Mouse (Mus musculus) kidney, postnatal 4 days (tissue): Measurements from ENCODE around the gene Slc35e4.
"Not testable (repeated sequence)": the region's sequence is repeated elsewhere in the genome, so short reads cannot be mapped to it uniquely, and the experiment has no call there.

Experiments
- DNase-seq, 2 experiments: peaks; one replicate each; pipeline ENCODE4 v3.0.0; 2021; ENCODE audit warnings: mixed read lengths in 2 of 2

The Slc35e4 gene

GRCm38 (mm10) chr11:3914109-3914840, at the start of gene Slc35e4:
TSS of gene Slc35e4 (minus strand) at chr11:3914664.
- DNase-seq = peak; percentile 93

DNA sequence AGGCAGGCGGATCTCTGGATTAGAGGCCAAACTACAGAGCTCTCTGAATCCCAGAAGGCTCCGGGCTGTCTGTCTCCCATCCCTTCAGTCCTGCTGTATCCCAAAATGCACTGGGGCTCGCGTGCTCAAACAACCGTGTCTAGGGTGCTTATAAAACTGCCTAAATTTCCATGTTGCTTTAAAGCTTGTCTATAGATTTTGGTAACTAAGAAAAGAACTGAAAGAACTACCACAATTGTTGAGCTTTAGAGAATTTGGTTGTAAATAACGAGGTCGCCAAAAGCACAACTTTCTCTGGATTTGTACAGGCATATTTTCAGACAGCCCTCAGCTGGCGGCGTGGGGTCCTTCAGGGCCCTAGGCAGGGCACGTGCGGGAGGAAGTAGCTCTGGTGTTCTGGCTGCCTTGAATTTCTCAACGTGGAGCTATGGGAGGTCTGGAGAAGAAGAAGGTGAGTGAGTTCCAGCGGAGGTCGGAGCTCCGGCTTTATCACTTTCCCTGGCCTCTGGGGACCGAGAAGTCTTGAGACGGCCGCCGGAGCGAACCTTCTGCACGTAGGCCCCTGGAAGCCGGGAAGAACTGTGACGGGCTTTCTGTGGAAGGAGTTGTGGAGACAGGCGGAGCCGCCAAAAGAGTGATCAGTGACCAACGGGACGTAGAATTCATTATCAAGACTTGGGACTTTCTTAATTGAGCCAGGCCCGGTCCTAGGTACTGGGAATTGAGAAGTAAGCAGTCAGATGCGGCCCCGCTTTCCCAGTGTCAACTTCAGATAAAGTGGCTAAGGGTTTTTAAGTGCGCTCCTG, 49.3 kb upstream of the Slc35e4 start, which contains the start of gene Pes1:
Gene Pes1 (plus strand): TSS at position 366 of the 806 bp plus-strand sequence.
- peak; percentile 80 to 88 for DNase-seq

DNA sequence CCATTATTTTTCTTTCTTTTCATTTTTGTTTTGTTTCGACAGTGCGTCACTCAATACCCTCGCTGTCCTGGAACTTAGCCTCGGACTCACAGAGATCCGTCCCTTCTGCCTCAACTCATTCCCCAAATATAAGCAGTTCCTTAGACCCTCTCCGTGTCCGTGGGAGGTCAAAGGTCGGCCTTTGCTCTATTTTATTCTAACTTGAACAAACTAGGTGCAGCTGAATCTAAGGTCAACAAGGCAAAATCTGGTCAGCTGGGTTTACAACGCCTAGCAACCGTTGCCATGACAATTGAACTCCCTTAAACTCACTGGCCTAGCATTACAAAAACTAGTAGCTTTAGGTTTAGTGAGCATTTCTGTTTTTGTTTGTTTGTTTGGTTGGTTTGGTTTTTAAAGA, 48.7 kb upstream of the Slc35e4 start:
- DNase-seq = no peak

- no peak for DNase-seq
Measured at GRCm38 (mm10) chr11:3961761-3962160, 47.3 kb upstream of the Slc35e4 start.

- DNase-seq = no peak
Measured at GRCm38 (mm10) chr11:3960901-3961300, 46.4 kb upstream of the Slc35e4 start.

DNA sequence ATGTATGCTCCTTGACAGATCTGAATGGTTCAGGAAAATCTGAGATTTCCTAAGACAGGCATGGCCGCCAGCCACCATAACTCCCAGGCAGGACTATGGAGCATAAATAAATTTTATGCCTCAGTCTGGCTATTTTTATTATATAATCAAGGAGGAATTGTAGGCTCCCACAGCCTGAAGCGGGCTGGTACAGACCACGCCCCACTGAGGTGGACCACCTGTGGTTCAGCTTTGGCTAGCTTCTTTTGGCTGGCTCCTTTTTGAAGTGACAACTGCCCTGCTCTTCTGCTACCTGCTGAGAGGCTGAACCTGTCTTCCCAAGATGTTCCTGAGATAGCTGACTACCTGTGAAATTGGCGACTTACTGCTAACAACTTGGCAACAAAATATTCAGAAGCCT, 40.9 kb upstream of the Slc35e4 start:
- not testable (repeated sequence) for DNase-seq

- not testable (repeated sequence) for DNase-seq
Measured at GRCm38 (mm10) chr11:3954876-3955275, 40.4 kb upstream of the Slc35e4 start.

DNA sequence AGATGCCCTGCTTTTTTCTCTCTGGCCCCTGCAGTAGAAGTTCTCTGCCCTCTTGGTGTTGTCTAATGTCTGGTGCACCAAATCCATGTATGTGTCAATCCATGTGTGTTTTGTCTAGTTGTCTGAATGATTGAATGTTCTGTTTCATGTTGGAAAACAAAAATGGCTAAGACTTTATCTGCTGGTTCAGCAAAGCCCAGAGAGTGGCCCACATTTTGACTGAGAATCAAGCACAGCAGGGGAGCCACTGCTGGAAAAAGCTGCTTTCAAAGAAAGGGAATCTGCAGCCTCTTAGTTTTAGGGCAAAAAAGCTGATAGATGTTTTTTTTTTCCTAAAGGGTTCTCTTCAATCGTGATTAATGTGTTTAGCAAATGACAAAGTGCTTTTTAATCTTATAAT, 31.9 kb upstream of the Slc35e4 start:
- DNase-seq = no peak

GRCm38 (mm10) chr11:3941371-3941770, 26.9 kb upstream of the Slc35e4 start:
- DNase-seq = no peak

GRCm38 (mm10) chr11:3937321-3937874, 22.9 kb upstream of the Slc35e4 start:
- DNase-seq = peak; percentile 11 to 26

DNA sequence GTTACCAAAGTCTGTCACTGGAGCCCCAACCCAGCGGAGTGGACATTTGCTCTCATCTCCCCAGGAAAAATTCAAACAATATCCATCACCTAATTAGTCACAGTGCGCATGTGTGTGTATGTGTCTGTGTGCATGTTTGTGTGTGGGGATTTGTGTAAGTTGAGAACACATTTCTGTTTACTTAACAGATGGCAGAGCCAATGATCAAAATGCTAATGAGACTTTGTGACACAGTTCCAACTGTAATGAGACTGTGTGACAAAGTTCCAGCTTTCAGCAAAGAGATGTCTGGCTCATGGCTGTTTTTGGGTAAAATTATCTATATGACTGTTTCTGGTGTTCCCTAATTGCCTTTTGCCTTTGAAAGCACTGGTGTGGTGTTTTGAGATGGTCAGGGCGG, 21.9 kb upstream of the Slc35e4 start:
- DNase-seq = no peak

DNA sequence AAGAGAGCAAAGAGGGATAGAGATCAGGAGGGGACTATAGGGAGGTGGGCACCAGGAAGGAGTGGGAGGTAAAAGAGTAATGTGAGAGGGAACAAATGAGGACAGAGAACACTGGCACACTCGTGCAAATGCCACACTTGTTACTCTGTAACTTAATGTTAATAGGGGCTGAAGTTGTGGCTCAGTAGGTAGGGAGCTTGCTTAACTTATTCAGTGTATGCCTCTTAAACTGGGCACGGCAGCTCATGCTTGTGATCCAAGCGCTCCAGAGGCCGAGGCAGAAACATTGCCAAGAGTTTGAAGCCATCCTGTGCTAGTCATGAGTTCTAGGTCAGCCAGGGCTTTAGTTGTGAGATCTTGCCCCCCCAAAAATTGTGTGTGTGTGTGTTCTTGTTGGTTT, 20.7 kb upstream of the Slc35e4 start:
- DNase-seq = no peak

- DNase-seq = no peak
Measured at GRCm38 (mm10) chr11:3933756-3934285, 19.4 kb upstream of the Slc35e4 start.

- DNase-seq = peak; percentile 87 to 93
Measured at GRCm38 (mm10) chr11:3931511-3932211, 17.2 kb upstream of the Slc35e4 start, which contains the start of gene Tcn2. TSS of gene Tcn2 (minus strand) at chr11:3932159.

DNA sequence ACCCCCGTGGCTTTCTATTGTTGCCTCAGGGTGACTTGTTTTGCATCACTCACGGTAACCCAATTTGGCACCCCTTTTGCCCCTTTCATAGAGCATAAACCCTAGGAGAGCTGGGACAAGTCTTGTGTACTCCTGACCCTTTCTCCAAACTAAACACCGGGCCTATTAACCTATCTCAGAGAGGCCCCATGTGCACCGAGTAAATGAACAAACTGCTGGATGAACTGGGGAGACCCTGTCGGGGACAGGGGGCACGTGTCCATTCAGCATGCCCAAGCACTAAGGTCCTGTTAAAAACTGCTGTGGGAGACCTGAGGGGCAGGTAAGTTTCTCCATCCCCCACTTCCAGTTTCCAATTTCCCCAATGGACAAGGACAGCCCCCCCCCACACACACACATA, 16.5 kb upstream of the Slc35e4 start:
- no peak for DNase-seq

DNA sequence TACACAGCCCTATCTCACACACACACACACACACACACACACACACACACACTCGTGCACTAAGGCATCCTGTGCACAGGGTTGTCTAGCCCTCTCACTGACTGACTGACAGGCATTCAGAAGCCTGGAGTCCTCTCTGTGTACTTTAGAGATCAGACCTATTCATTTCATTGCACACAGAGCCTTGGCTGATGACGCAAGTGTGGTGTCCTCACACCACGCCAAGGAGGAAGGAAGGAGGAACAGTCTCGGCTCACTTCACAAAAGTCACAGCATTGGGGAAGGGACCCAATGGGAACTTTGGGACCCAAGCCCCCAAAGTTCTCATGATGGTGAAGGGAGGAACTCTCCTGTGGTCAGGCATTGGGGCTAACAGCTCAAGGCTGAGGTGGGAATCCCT, 15.6 kb upstream of the Slc35e4 start:
- DNase-seq = peak; percentile 0 to 2

DNA sequence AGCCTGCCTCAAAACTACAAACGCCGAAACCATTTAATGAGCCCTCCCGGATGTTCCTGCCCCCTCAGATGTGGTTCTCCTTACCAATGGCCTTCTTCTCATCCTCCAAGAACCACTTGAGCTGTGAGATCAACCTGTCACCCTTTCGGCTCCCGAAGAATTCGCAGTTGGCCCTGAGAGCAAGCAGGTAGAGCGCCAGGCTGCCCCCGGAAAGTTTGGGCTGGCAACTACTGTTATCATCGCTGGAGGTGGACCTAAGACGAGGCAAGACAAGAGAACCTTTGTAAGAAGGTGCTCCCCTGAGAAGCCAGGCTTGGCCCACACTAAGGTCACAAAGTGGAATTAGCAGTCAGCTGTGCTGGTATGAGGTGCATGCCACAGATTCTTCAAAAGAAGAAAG, 11.5 kb upstream of the Slc35e4 start:
- DNase-seq = no peak

DNA sequence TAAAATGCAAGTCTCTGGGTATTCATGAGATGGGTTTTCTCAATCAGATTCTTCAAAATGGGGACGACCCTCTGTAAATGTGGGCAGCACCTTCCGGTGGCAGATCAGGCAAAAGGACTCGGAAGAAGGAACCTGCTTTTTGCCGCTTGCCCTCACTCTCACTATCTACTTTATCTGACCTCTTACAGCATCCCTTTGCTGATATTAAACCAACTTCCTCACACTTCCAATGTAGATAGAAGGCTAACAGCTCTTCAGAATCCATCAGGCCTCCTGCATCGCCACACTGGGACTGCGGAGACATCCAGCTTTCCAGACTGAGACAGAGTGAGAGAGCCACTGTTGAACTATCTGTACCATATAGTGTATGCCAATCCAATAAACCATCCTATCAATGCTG, 8.3 kb upstream of the Slc35e4 start:
- no peak for DNase-seq

DNA sequence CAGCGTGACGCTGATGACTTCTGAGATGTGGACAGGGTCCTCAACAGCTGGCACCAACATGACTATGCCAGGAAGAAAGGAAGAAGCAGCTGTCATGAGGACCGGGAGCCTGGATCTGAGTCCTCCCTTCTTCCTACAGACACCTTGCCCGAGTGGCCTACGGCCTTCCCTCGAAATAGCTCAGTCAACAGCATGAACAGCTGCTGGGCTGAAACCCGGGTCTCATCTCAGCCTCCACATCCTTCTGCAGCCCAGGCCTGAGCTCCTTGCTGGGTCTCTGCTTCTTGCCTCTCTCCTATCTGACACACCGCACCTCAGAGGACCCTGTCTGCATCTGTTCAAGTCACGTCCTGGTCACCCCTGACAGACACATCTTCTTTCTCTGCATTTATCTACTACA, 7.7 kb upstream of the Slc35e4 start:
- DNase-seq = no peak

- DNase-seq = peak; percentile 63 to 72
Measured at GRCm38 (mm10) chr11:3921281-3921850, 6.9 kb upstream of the Slc35e4 start.

GRCm38 (mm10) chr11:3920476-3920875, 6.0 kb upstream of the Slc35e4 start:
- no peak for DNase-seq

DNA sequence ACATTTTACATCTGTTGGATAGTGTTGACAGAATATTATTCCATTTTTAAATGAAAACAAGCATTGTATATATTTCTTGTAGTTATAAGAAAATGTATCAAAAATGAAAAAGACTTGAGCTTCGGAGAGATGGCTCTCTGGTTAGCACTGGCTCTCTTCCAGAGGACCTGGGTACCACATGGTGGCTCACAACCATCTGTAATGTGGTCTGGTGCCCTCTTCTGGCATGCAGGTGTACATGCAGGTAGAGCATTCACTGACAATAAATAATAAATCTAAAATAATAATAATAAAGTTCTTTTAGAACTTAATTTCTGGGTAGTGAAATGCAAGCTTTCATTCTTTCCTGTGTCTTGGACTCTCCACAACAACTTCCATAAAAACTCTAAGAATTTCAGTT, 4.3 kb upstream of the Slc35e4 start:
- peak; percentile 16 to 41 for DNase-seq
